Mouse (Mus musculus): Measurements from ENCODE around the gene Gabrg3.

DNA sequence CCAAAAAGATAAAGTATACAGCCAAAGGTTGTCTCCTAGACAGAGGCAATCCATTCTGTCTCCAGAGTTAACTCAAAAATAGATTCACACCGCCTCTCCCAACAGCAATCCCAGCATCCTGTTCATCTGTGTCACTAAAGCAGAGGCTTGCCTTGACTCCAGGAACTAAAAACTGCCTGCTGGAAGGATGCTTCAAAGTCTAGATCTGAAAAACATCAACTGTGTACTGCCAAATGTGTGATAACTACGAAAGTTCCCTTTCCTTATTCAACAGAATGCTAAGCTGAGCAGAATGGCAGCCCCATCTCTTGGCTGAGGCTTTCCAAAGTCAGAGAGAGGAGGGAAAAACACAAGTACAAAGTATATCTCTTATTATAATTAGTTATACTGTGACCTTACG is 90.3 kb downstream of the Gabrg3 start:
- no peak for TF ChIP-seq CTCF (IDR thresholded peaks at IDR 0.05; ENCODE audit: low read depth, low read length)
- TF ChIP-seq POLR2A (IDR thresholded peaks at IDR 0.05; ENCODE audit: extremely low read depth, insufficient read depth, low read length): no peak

Data from liver, adult 2 months (tissue).